Mouse (Mus musculus) lung, embryonic 15.5 days (tissue): ENCODE data around the gene Kri1. TPM values are rescaled to one million over a fixed set of nuclear protein-coding genes. Genes with fewer than 3 reads are reported as not detected.

ENCODE experiments used
- ATAC-seq: fragments of 200-750 bp; cut with Nextera tagmentation; 2 replicates; pipeline ENCODE4 v1.8.0; 2017; ENCODE audit warnings: moderate number of reproducible peaks, borderline replicate concordance; ENCODE audit not compliant: low FRiP score, low TSS enrichment; ENCODE audit errors: extremely low read depth
- H3K27ac ChIP-seq: fragments of 300-500 bp; sonication (generic); 2 replicates; pipeline ENCODE4 v1.5.1; 2015; ENCODE audit warnings: moderate library complexity, mild to moderate bottlenecking, inconsistent platforms
- H3K27me3 ChIP-seq: fragments of 300-500 bp; sonication (generic); 2 replicates; pipeline ENCODE4 v1.6.1; 2015; ENCODE audit warnings: inconsistent platforms
- H3K36me3 ChIP-seq: fragments of 300-500 bp; sonication (generic); 2 replicates; pipeline ENCODE4 v1.6.1; 2015; ENCODE audit warnings: inconsistent platforms
- H3K4me1 ChIP-seq: fragments of 300-500 bp; sonication (generic); 2 replicates; pipeline ENCODE4 v1.6.1; 2015; ENCODE audit warnings: inconsistent platforms
- H3K4me2 ChIP-seq: fragments of 300-500 bp; sonication (generic); 2 replicates; pipeline ENCODE4 v1.6.1; 2015; ENCODE audit warnings: inconsistent platforms, mild to moderate bottlenecking, moderate library complexity
- H3K4me3 ChIP-seq: fragments of 300-500 bp; sonication (generic); 2 replicates; pipeline ENCODE4 v1.5.1; 2015; ENCODE audit warnings: mild to moderate bottlenecking, inconsistent platforms
- H3K9ac ChIP-seq: fragments of 300-500 bp; sonication (generic); 2 replicates; pipeline ENCODE4 v1.6.1; 2015; ENCODE audit warnings: inconsistent platforms
- H3K9me3 ChIP-seq: fragments of 300-500 bp; sonication (generic); 2 replicates; pipeline ENCODE4 v1.6.1; 2016; ENCODE audit warnings: inconsistent platforms
- WGBS: fragments of 180-500 bp; shearing (Covaris S2); methylation state at CpG from one replicate; pipeline ENCODE4 v1.1.7; 2015; 5-methylcytosine and 5-hydroxymethylcytosine counted together
- polyA plus RNA-seq: library from polyadenylated mRNA; unstranded; fragments of >200 nt; fragmentation: Nextera tagmentation; extraction: Ambion mirVana; gene quantifications from 2 replicates; pipeline ENCODE4 v1.2.1, GENCODE M21; 2015

The Kri1 gene
- polyA plus RNA-seq, 1 experiment from 2014 or later = 14.0 TPM

DNA sequence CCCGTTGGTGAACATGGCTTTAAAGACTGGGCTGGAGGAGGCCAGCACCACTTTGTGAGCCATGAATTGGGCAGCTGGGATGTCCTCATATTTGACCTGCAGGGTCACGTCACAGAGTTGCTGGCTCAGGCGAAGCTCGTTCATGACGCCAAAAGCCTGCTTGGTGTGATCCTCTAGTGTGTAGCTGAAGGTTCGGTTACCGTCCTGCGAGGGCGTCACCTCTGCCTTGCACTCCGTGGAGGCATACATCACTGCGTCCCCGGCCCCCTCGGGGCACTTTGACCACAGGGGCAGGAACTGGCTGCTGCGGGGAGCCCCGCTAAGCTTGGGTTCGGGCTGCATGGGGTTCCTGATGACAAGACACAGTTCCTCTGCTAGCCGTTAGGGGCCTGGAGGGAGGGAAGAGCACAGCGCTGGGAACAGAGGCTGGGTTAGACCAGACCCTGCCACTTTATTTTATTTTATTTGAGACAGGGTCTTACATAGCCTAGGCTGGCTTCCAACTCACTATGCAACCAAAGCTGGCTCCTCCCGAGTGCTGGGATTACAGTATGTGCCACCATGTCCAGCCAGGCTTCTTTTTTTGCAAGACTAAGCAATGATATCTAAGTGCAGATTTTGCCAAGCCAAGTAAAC is 50.3 kb downstream of the Kri1 start:
- Histone ChIP-seq H3K4me1 (peaks cover 18% of the 10 kb centered on the region), H3K27me3 (peaks cover 11% of the 10 kb centered on the region), H3K4me2 (peak overlapping the region; percentile 60), H3K9ac (peak overlapping the region; percentile 94), H3K36me3 (peaks cover 26% of the 10 kb centered on the region), H3K27ac (peak overlapping the region; percentile 86), H3K9me3 (no peaks in the 10 kb centered on the region), H3K4me3 (peak overlapping the region; percentile 78)
- peak; percentile 17; the same call in 1 of the 2 replicates for ATAC-seq
- WGBS = 12% methylated on average over 19 of the region's 19 CpGs

GRCm38 (mm10) chr9:21236991-21237367 is 50.8 kb downstream of the Kri1 start:
- Histone ChIP-seq H3K4me1 (peaks cover 18% of the 10 kb centered on the region), H3K27me3 (peaks cover 6% of the 10 kb centered on the region), H3K36me3 (peaks cover 26% of the 10 kb centered on the region), H3K9me3 (no peaks in the 10 kb centered on the region), H3K9ac (0 out of 2 replicates have a peak overlapping the region, but pooled peaks have one; percentile 94), H3K4me2 (peak overlapping the region; percentile 60), H3K27ac (0 out of 2 replicates have a peak overlapping the region, but pooled peaks have one; percentile 86), H3K4me3 (peak overlapping the region; percentile 78)
- 81% methylated on average over 25 of the region's 25 CpGs for WGBS
- ATAC-seq = no peak

DNA sequence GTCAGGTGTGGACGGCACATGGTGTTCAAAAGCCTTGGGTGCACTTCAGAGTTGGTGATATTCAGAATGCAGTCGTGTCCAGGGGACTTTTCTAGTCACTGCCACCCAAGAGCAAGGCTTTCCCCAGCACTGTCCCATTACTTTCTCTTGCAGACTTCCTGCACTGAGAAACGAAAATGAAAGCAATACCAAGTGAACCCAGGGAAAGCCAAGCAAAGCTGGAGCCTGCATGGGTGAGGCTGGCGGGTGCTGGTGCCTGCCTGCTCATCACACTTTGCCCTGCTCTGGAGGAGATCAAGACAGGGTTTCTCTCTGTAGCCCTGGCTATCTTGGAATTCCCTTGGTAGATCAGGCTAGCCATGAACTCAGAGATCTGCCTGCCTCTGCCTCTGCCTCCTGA is 52.4 kb downstream of the Kri1 start:
- ATAC-seq = no peak
- H3K4me2 ChIP-seq = no peak overlapping the region

GRCm38 (mm10) chr9:21233805-21234204 is 54.0 kb downstream of the Kri1 start:
- H3K27ac ChIP-seq = no peak overlapping the region
- WGBS = 86% methylated on average over 28 of the region's 28 CpGs
- H3K36me3 ChIP-seq = peaks cover 50% of the 10 kb centered on the region
- H3K9ac ChIP-seq = no peak overlapping the region
- H3K4me1 ChIP-seq = peaks cover 14% of the 10 kb centered on the region
- ATAC-seq = no peak
- H3K9me3 ChIP-seq = no peaks in the 10 kb centered on the region
- H3K4me3 ChIP-seq = no peak overlapping the region
- H3K4me2 ChIP-seq = no peak overlapping the region
- H3K27me3 ChIP-seq = no peaks in the 10 kb centered on the region

More for the DNA sequence above, 52.4 kb downstream of the Kri1 start:
- peaks cover 18% of the 10 kb centered on the region for H3K4me1 ChIP-seq
- no peaks in the 10 kb centered on the region for H3K27me3 ChIP-seq
- H3K36me3 ChIP-seq = peaks cover 35% of the 10 kb centered on the region
- H3K9me3 ChIP-seq = no peaks in the 10 kb centered on the region
- WGBS = 82% methylated on average over 4 of the region's 4 CpGs
- H3K9ac ChIP-seq = no peak overlapping the region
- no peak overlapping the region for H3K27ac ChIP-seq
- H3K4me3 ChIP-seq = no peak overlapping the region

- Histone ChIP-seq H3K27me3 (no peaks in the 10 kb centered on the region), H3K4me3 (no peak overlapping the region), H3K27ac (no peak overlapping the region), H3K36me3 (peaks cover 50% of the 10 kb centered on the region), H3K9me3 (no peaks in the 10 kb centered on the region), H3K4me2 (no peak overlapping the region), H3K9ac (no peak overlapping the region), H3K4me1 (peaks cover 14% of the 10 kb centered on the region)
- no peak for ATAC-seq
- 93% methylated on average over 29 of the region's 29 CpGs for WGBS
Observed at GRCm38 (mm10) chr9:21233366-21233765, 54.4 kb downstream of the Kri1 start.

DNA sequence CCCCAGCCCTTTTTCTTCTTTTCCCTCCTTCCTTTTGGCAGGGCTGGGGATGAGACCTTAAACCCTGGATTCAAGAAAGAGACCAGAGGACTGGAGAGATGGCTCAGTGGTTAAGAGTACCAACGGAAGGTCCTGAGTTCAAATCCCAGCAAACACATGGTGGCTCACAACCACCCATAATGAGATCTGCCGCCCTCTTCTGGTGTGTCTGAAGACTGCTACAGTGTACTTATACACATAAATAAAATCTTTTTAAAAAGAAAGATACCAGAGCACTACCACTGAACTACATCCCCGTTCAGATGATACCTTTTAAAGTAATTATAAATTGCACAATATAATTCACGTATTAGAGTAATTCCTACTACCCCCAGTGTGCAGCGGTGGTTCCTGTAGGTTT is 54.9 kb downstream of the Kri1 start:
- no peaks in the 10 kb centered on the region for H3K9me3 ChIP-seq
- peaks cover 16% of the 10 kb centered on the region for H3K4me1 ChIP-seq
- no peak overlapping the region for H3K4me2 ChIP-seq
- no peak overlapping the region for H3K9ac ChIP-seq
- no peak overlapping the region for H3K4me3 ChIP-seq
- peaks cover 50% of the 10 kb centered on the region for H3K36me3 ChIP-seq
- WGBS = 86% methylated on average over 5 of the region's 5 CpGs
- ATAC-seq = no peak
- no peak overlapping the region for H3K27ac ChIP-seq
- no peaks in the 10 kb centered on the region; the same call in 1 of the 2 replicates for H3K27me3 ChIP-seq

GRCm38 (mm10) chr9:21231551-21231950 is 56.2 kb downstream of the Kri1 start:
- ATAC-seq = no peak
- WGBS = 42% methylated on average over 23 of the region's 23 CpGs
- Histone ChIP-seq H3K27me3 (no peaks in the 10 kb centered on the region; the same call in 1 of the 2 replicates), H3K9ac (no peak overlapping the region), H3K4me1 (peaks cover 12% of the 10 kb centered on the region; the same call in 1 of the 2 replicates), H3K36me3 (peaks cover 50% of the 10 kb centered on the region), H3K4me3 (no peak overlapping the region), H3K9me3 (no peaks in the 10 kb centered on the region), H3K4me2 (no peak overlapping the region), H3K27ac (no peak overlapping the region)

- peak; percentile 13; the same call in 1 of the 2 replicates for ATAC-seq
- Histone ChIP-seq H3K4me2 (peak overlapping the region; percentile 60), H3K9me3 (peaks cover 3% of the 10 kb centered on the region; the same call in 1 of the 2 replicates), H3K4me3 (peak overlapping the region; percentile 29), H3K9ac (peak overlapping the region; percentile 35), H3K27me3 (peaks cover 3% of the 10 kb centered on the region; the same call in 1 of the 2 replicates), H3K36me3 (peaks cover 23% of the 10 kb centered on the region), H3K27ac (0 out of 2 replicates have a peak overlapping the region, but pooled peaks have one; percentile 13), H3K4me1 (peaks cover 10% of the 10 kb centered on the region; the same call in 1 of the 2 replicates)
- WGBS = 14% methylated on average over 16 of the region's 16 CpGs
Observed at GRCm38 (mm10) chr9:21227342-21227741, 60.4 kb downstream of the Kri1 start.

DNA sequence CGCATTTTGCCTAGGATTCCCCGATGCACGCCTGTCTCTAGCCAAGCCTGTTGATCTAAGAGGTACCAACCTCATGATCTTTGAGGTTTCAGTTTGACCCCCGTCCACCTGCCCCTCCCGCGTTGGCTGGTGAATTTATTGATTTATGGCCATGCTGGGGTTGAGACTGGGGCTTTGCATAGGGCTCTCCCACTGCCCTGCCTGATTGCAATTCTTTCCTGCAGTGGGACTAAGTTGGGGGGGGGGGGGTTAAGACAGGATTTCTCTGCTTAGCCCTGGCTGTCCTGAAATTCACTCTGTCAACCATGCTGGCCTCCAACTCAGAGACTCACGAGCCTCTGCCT is 62.4 kb downstream of the Kri1 start:
- H3K9ac ChIP-seq = peak overlapping the region; percentile 10; the same call in 1 of the 2 replicates
- no peak overlapping the region for H3K27ac ChIP-seq
- peak overlapping the region; percentile 31 for H3K4me3 ChIP-seq
- H3K36me3 ChIP-seq = peaks cover 16% of the 10 kb centered on the region
- peak overlapping the region; percentile 52 for H3K4me2 ChIP-seq
- H3K9me3 ChIP-seq = peaks cover 3% of the 10 kb centered on the region; the same call in 1 of the 2 replicates
- no peak for ATAC-seq
- H3K27me3 ChIP-seq = peaks cover 3% of the 10 kb centered on the region; the same call in 1 of the 2 replicates
- peaks cover 19% of the 10 kb centered on the region for H3K4me1 ChIP-seq
- WGBS = 12% methylated on average over 7 of the region's 7 CpGs

GRCm38 (mm10) chr9:21224576-21225414 is 63.0 kb downstream of the Kri1 start:
- Histone ChIP-seq H3K36me3 (peaks cover 10% of the 10 kb centered on the region), H3K9me3 (peaks cover 3% of the 10 kb centered on the region; the same call in 1 of the 2 replicates), H3K4me1 (peaks cover 19% of the 10 kb centered on the region), H3K27me3 (peaks cover 3% of the 10 kb centered on the region; the same call in 1 of the 2 replicates), H3K4me3 (peak overlapping the region; percentile 31), H3K4me2 (peak overlapping the region; percentile 52), H3K27ac (no peak overlapping the region), H3K9ac (peak overlapping the region; percentile 10; the same call in 1 of the 2 replicates)
- no peak for ATAC-seq
- WGBS = 19% methylated on average over 26 of the region's 26 CpGs

DNA sequence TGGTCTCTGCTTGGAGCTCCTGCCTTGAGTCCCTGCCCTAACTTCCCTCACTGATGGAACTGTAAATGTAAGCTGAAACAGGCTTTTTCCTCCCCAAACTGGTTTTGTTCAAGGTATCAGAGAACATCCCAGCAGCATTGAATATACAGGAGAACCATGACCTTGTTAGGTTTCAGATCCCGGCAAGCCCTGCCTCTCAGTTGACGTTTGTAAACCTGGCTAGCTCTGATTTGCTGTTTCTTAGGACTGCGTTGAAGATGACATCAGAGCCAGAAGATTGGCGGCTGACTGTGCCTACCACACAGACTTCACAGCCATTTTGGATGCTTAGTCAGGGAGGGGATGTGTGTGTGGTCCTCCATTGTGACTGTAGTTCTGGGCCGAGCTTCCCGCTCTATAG is 63.9 kb downstream of the Kri1 start:
- Histone ChIP-seq H3K9ac (no peak overlapping the region), H3K27ac (no peak overlapping the region), H3K4me2 (no peak overlapping the region), H3K4me1 (peaks cover 19% of the 10 kb centered on the region), H3K36me3 (0 out of 2 replicates have a peak, but pooled peaks cover under 1% of the 10 kb centered on the region), H3K27me3 (peaks cover 3% of the 10 kb centered on the region; the same call in 1 of the 2 replicates), H3K4me3 (no peak overlapping the region), H3K9me3 (peaks cover 3% of the 10 kb centered on the region; the same call in 1 of the 2 replicates)
- ATAC-seq = no peak
- 88% methylated on average over 6 of the region's 6 CpGs for WGBS
